Mouse (Mus musculus) liver, postnatal 0 days (tissue): ENCODE data around the gene Ccdc6.

Experiments
- CTCF ChIP-seq: sonication (generic); IDR thresholded peaks from 2 replicates; pipeline ENCODE4 v1.5.1; 2016; ENCODE audit warnings: antibody characterized with exemption, low read depth
- EP300 ChIP-seq: IDR thresholded peaks from 2 replicates; pipeline ENCODE4 v1.6.1; 2016; ENCODE audit warnings: antibody characterized with exemption, low read depth, mild to moderate bottlenecking

- TF ChIP-seq CTCF, result no peak
- no peak for TF ChIP-seq EP300
Measured at GRCm38 (mm10) chr10:70139368-70139767, 42.4 kb downstream of the Ccdc6 start.
